Mouse (Mus musculus) lung, adult 2 months (tissue): ENCODE results near the gene Mief2.

ENCODE experiments used
- CTCF ChIP-seq: fragments of 200-500 bp; IDR thresholded peaks from 2 replicates; pipeline ENCODE4 v1.5.1; 2011; ENCODE audit warnings: mild to moderate bottlenecking, low read length, control low read depth; ENCODE audit not compliant: insufficient read depth
- POLR2A ChIP-seq: fragments of 200-500 bp; IDR thresholded peaks from 2 replicates; pipeline ENCODE4 v1.6.1; 2011; ENCODE audit warnings: low read depth, mild to moderate bottlenecking, control low read depth, low read length, borderline replicate concordance; ENCODE audit errors: extremely low read depth

GRCm38 (mm10) chr11:60711218-60711617 lies 17.0 kb upstream of the Mief2 start:
- TF ChIP-seq CTCF (no peak), POLR2A (no peak)
